Mouse (Mus musculus) adrenal gland, adult 18-20 months (tissue): ENCODE measurements around the gene Trip10. TPM values are rescaled to one million over a fixed set of nuclear protein-coding genes. Genes with fewer than 3 reads are reported as not detected.

Experiments
- DNase-seq, 2 experiments: peaks; one replicate each; pipeline ENCODE4 v3.0.0; 2021 to 2022; ENCODE audit warnings: low spot score in 2 of 2
- microRNA-seq, 2 experiments: library from miRNA; unstranded; fragments of <30 nt; microRNA quantifications; one replicate each; pipeline ENCODE4 v1.2.0; 2021; ENCODE audit warnings: borderline number of aligned reads in 2 of 2
- total RNA-seq, 2 experiments: library from RNA; stranded (reverse); gene quantifications; 1 replicate in 1 of 2; 2 replicates in 1 of 2; pipeline ENCODE4 v1.2.3; 2021

Trip10 gene
- total RNA-seq, 2 experiments from 2014 or later, result 53.4 to 61.0 TPM

- no peak for DNase-seq
Measured at GRCm38 (mm10) chr17:57290001-57290670, 40.9 kb downstream of the Trip10 start.

GRCm38 (mm10) chr17:57290671-57291055 lies 41.4 kb downstream of the Trip10 start:
- DNase-seq, result no peak

DNA sequence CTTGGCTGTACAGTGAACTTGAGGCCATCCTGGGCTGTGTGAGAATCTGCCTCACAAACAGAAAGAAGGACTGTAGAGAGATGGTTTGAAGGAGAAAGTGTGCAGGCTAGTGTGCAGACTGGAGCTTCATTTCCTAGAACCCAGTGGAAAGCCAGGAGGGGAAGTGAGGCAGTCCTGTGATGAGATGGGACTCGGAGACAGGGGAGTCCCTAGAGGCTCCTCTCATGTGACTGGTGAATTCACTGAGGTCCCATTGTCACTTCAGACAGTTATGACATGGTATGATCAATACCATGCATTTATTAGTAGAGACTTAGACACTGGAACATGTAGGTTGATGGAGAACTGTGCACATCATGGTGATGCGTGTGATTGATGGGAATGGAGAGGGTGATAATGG lies 43.0 kb downstream of the Trip10 start:
- no peak for DNase-seq

DNA sequence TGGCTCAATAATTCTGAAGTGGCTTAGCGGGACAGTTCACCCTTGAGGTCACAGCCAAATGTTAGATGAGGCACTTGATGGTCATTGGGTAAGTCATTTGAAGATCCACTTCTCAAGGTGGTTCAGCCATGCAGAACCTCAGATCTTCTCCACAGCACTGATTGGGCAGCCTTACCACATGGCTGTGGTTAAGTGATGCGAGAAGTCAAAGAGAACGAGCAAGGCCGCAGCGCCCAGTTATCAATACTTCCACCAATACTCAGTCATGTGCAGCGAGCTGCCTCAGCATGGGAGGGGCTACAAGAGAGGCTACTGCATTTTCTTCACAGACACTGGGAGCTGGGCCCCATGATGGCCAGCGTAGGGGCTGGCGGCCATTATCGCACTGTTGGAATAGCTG lies 43.7 kb downstream of the Trip10 start:
- DNase-seq, result no peak

DNA sequence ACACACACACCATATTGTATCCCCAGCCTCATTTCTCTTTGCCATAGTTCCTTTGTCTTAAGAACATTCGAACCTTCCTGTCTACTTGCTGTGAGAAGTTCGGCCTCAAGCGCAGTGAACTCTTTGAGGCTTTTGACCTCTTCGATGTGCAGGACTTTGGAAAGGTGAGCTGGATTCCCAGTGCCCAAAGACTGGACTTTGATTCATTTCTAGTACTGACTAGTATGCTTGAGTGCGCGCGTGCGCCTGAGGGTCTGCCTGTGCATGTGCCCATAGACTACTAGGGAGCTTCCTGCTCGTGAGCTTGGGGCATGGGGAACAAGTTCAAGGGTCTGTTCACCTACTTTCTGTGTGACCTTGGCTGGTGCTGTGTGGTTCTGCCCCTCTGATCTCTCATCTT lies 46.7 kb downstream of the Trip10 start:
- DNase-seq, result no peak

- DNase-seq, result no peak
Measured at GRCm38 (mm10) chr17:57297040-57297439, 47.8 kb downstream of the Trip10 start.

GRCm38 (mm10) chr17:57305593-57305992 lies 56.3 kb downstream of the Trip10 start:
- no peak for DNase-seq

GRCm38 (mm10) chr17:57307074-57307473 lies 57.8 kb downstream of the Trip10 start:
- no peak for DNase-seq

- DNase-seq, result no peak
Measured at GRCm38 (mm10) chr17:57311801-57312200, 62.5 kb downstream of the Trip10 start.

Small RNA genes lying within 50 kb of the gene (microRNA-seq; reads per million reads assigned to microRNA genes)
- gene Mir6978, result 0.61 to 1.4 reads per million in 2 experiments

Other genes starting within 250 kb of the Trip10 start
- gene Pspn, start 249.4 kb upstream of the Trip10 start, total RNA-seq, result 1 to 10 TPM in 1 of 2 experiments, not detected in 1; 1.3 TPM
- gene Gtf2f1, start 238.2 kb upstream of the Trip10 start, total RNA-seq, result 10 to 100 TPM; 56.4 to 72.1 TPM
- gene Gm17949, start 238.0 kb upstream of the Trip10 start, total RNA-seq, result under 1 TPM in 1 of 2 experiments, not detected in 1; 0.26 TPM
- 10 to 100 TPM; 84.2 to 92.7 TPM for gene Khsrp, start 217.9 kb upstream of the Trip10 start, total RNA-seq
- not detected for gene Slc25a41, start 207.8 kb upstream of the Trip10 start, total RNA-seq
- under 1 TPM; 0.36 to 0.67 TPM for gene Crb3, start 190.3 kb upstream of the Trip10 start, total RNA-seq
- gene Slc25a23, start 189.6 kb upstream of the Trip10 start, total RNA-seq, result 100 to 1,000 TPM in 1 of 2 experiments, 10 to 100 TPM in 1; 73.2 to 108 TPM
- gene Dennd1c, start 170.9 kb upstream of the Trip10 start, total RNA-seq, result 1 to 10 TPM; 1.3 to 2.3 TPM
- 1 to 10 TPM; 4.0 to 4.3 TPM for gene Tubb4a, start 161.7 kb upstream of the Trip10 start, total RNA-seq
- gene Tnfsf9, start 144.1 kb upstream of the Trip10 start, total RNA-seq, result under 1 TPM; 0.38 to 0.63 TPM
- not detected for gene Cd70, start 99.7 kb upstream of the Trip10 start, total RNA-seq
- under 1 TPM in 1 of 2 experiments, not detected in 1; 0.36 TPM for gene Tnfsf14, start 55.3 kb upstream of the Trip10 start, total RNA-seq
- 100 to 1,000 TPM; 184 to 696 TPM for gene C3, start 21.3 kb upstream of the Trip10 start, total RNA-seq
- 10 to 100 TPM; 72.4 to 89.6 TPM for gene Gpr108, start 1.0 kb upstream of the Trip10 start, total RNA-seq
- gene Vav1, start 29.6 kb downstream of the Trip10 start, total RNA-seq, result 1 to 10 TPM; 2.6 to 4.0 TPM
- 10 to 100 TPM in 1 of 2 experiments, 1 to 10 TPM in 1; 6.0 to 13.8 TPM for gene Adgre1, start 109.2 kb downstream of the Trip10 start, total RNA-seq